Mouse (Mus musculus) liver, adult (tissue): ENCODE data around the gene Epm2a.

Source experiments
- GATA4 ChIP-seq: IDR thresholded peaks from 2 replicates; pipeline ENCODE4 v1.6.1; 2014; ENCODE audit warnings: mild to moderate bottlenecking, low read length; ENCODE audit not compliant: insufficient replicate concordance

Epm2a gene

GRCm38 (mm10) chr10:11362896-11363487 lies 19.8 kb downstream of the Epm2a start:
- no peak for TF ChIP-seq GATA4

- no peak for TF ChIP-seq GATA4
These were observed 38.1 kb downstream of the Epm2a start for GRCm38 (mm10) chr10:11381302-11381701.

GRCm38 (mm10) chr10:11410926-11411325 lies 67.7 kb downstream of the Epm2a start:
- no peak for TF ChIP-seq GATA4

- no peak for TF ChIP-seq GATA4
These were observed 76.9 kb downstream of the Epm2a start for GRCm38 (mm10) chr10:11420071-11420470.

- TF ChIP-seq GATA4, result no peak
These were observed 86.0 kb downstream of the Epm2a start for GRCm38 (mm10) chr10:11429059-11429812.

- TF ChIP-seq GATA4, result no peak
These were observed 93.8 kb downstream of the Epm2a start for GRCm38 (mm10) chr10:11436961-11437360.

- no peak for TF ChIP-seq GATA4
These were observed 95.3 kb downstream of the Epm2a start for GRCm38 (mm10) chr10:11438461-11438860.

- TF ChIP-seq GATA4, result no peak
These were observed 96.1 kb downstream of the Epm2a start for GRCm38 (mm10) chr10:11439342-11439741.

- no peak for TF ChIP-seq GATA4
These were observed 106.5 kb downstream of the Epm2a start for GRCm38 (mm10) chr10:11449556-11450305.

- no peak for TF ChIP-seq GATA4
These were observed 109.3 kb downstream of the Epm2a start for GRCm38 (mm10) chr10:11452537-11452936.

- no peak for TF ChIP-seq GATA4
These were observed 114.2 kb downstream of the Epm2a start for GRCm38 (mm10) chr10:11457445-11457844.

GRCm38 (mm10) chr10:11491956-11492355 lies 148.8 kb downstream of the Epm2a start:
- TF ChIP-seq GATA4, result no peak
